Mouse (Mus musculus) intestine, postnatal 0 days (tissue): ENCODE results near the gene Igfbp4. TPM values are rescaled to one million over a fixed set of nuclear protein-coding genes. Genes with fewer than 3 reads are reported as not detected.

Experiments used
- ATAC-seq: fragments of 200-750 bp; cut with Nextera tagmentation; 2 replicates; pipeline ENCODE4 v1.8.0; 2017; ENCODE audit warnings: mild to moderate bottlenecking, moderate TSS enrichment, moderate library complexity
- H3K27ac ChIP-seq: fragments of 300-500 bp; sonication (generic); 2 replicates; pipeline ENCODE4 v1.5.1; 2014; ENCODE audit warnings: mild to moderate bottlenecking, low read depth, low read length, moderate library complexity
- H3K27me3 ChIP-seq: fragments of 300-500 bp; sonication (generic); replicated peaks from 2 replicates; pipeline ENCODE4 v1.6.1; 2014; ENCODE audit warnings: low read length, mixed read lengths; ENCODE audit not compliant: control insufficient read depth, insufficient read depth
- H3K36me3 ChIP-seq: fragments of 300-500 bp; sonication (generic); 2 replicates; pipeline ENCODE4 v1.6.1; 2014; ENCODE audit warnings: mild to moderate bottlenecking, moderate library complexity; ENCODE audit not compliant: control insufficient read depth, insufficient read depth
- H3K4me1 ChIP-seq: fragments of 300-500 bp; sonication (generic); replicated peaks from 2 replicates; pipeline ENCODE4 v1.6.1; 2014; ENCODE audit warnings: antibody characterized with exemption, low read length, mixed read lengths; ENCODE audit not compliant: control insufficient read depth, insufficient read depth
- H3K4me2 ChIP-seq: fragments of 300-500 bp; sonication (generic); replicated peaks from 2 replicates; pipeline ENCODE4 v1.6.1; 2014; ENCODE audit warnings: low read depth, mild to moderate bottlenecking, moderate library complexity
- H3K4me3 ChIP-seq: fragments of 300-500 bp; sonication (generic); 2 replicates; pipeline ENCODE4 v1.5.1; 2014; ENCODE audit warnings: low read depth, low read length
- H3K9ac ChIP-seq: fragments of 300-500 bp; sonication (generic); 2 replicates; pipeline ENCODE4 v1.6.1; 2014; ENCODE audit warnings: mild to moderate bottlenecking, low read depth, low read length
- H3K9me3 ChIP-seq: fragments of 300-500 bp; sonication (generic); 2 replicates; pipeline ENCODE4 v1.6.1; 2016; ENCODE audit warnings: mixed run types; ENCODE audit not compliant: control insufficient read depth
- CTCF ChIP-seq: sonication (generic); IDR thresholded peaks from 2 replicates; pipeline ENCODE4 v1.5.1; 2016; ENCODE audit warnings: low read depth, mild to moderate bottlenecking, control low read depth, antibody characterized with exemption, moderate library complexity
- WGBS: fragments of 180-500 bp; shearing (Covaris S2); extraction: QIAGEN DNeasy Blood & Tissue Kit; methylation state at CpG from one replicate; pipeline ENCODE4 v1.1.7; 2014; 5-methylcytosine and 5-hydroxymethylcytosine counted together
- polyA plus RNA-seq: library from polyadenylated mRNA; unstranded; fragments of >200 nt; fragmentation: Nextera tagmentation; extraction: Ambion mirVana; gene quantifications from 2 replicates; pipeline ENCODE4 v1.2.1, GENCODE M21; 2015

The Igfbp4 gene
- polyA plus RNA-seq, 1 experiment from 2014 or later: 174 TPM

DNA sequence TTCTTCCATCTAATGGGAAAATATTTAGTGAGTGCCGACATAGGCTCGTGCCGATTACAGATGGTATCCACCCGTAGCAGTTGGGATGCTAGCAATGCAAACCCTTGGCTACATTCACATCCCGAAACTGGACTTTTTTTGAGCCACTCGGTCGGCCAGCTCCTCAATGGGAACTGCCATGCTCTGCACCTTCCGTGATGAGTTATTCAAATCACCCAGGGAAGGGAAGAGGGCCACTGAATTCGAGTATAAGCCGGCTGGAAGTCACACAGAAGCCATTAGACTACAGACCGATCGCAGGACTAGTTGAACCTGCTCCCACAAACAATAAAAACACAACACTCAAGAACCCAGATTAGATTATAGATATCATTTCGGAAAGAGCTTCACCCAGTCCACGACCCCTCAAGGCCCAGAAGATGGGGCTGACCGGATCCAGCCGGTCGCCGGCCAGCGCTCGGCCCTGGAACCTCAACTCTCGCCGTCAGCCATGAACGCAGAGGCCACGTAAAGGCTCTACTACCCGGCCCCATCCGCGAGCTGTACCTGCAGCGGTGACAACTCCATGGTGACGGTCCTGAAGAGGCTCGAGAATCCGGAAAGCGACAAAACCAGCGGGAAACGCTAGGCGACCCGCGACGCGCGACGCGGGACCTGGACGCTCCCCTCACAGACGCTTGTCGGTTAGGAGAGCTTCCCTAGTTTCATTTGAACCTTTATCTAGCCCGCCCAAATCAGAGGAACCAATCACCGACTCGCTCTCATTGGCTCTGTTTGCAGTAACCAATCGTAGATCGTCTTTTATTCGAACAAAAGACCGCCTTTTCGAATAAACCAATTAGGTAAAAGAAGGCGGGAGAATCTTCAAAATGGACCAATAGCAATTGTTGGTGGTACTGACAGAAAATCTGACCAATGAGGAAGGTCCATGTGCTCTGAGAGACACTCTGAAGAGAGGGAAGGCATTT, 17.3 kb upstream of the Igfbp4 start, which contains the start of gene Top2a:
TSS of gene Top2a (minus strand) at position 690 of the 968 bp plus-strand sequence.
- no peaks in the 10 kb centered on the region for H3K9me3 ChIP-seq
- TF ChIP-seq CTCF: no peak
- peak within 1 kb of the TSS; percentile 72 for H3K4me2 ChIP-seq
- H3K4me3 ChIP-seq: peak within 1 kb of the TSS; percentile 71
- H3K4me1 ChIP-seq: no peaks in the 10 kb centered on the region
- H3K27ac ChIP-seq: 0 out of 2 replicates have a peak within 1 kb of the TSS, but pooled peaks have one; percentile 5
- ATAC-seq: peak; percentile 94
- peaks cover 5% of the 10 kb centered on the region; the same call in 1 of the 2 replicates for H3K36me3 ChIP-seq
- H3K27me3 ChIP-seq: no peaks in the 10 kb centered on the region
- WGBS: under 1% methylated on average over 54 of the region's 54 CpGs
- H3K9ac ChIP-seq: peak within 1 kb of the TSS; percentile 63

DNA sequence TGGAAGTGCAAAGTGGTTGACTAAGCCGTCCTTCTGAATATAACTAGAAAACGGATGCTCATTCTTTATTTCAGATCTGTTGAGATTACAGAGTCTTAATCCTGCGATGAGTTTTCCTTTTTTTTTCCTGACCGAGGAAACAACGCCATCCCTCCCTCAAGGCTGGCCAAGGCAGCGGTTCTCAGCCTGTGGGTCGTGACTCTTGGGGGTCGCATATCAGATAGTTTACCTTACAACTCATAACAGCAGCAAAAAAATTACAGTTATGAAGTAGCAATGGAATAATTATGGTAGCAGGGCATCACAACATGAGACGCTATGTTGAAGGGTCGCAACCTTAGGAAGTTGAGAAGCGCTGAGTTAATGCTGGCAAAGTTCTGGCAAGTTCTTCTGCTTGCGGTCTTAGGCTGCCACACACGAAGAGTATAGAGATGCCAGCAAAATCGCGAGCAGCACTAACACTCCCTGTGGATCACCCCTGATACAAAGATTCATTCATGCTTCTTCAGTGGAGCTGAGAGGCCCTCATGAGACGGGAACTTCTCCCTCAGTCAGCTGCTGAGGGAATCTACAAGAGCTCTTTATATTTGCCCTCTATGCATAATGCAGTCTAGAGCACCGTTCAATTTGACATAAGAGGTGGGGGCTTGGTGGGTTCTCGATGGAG, 16.4 kb upstream of the Igfbp4 start:
- WGBS: 39% methylated on average over 18 of the region's 18 CpGs
- H3K27me3 ChIP-seq: no peaks in the 10 kb centered on the region
- H3K4me1 ChIP-seq: no peaks in the 10 kb centered on the region
- H3K4me2 ChIP-seq: peak overlapping the region; percentile 67
- H3K27ac ChIP-seq: no peak overlapping the region
- ATAC-seq: no peak
- no peak for TF ChIP-seq CTCF
- H3K4me3 ChIP-seq: peak overlapping the region; percentile 71
- H3K36me3 ChIP-seq: peaks cover 5% of the 10 kb centered on the region; the same call in 1 of the 2 replicates
- peak overlapping the region; percentile 34; the same call in 1 of the 2 replicates for H3K9ac ChIP-seq
- H3K9me3 ChIP-seq: no peaks in the 10 kb centered on the region

DNA sequence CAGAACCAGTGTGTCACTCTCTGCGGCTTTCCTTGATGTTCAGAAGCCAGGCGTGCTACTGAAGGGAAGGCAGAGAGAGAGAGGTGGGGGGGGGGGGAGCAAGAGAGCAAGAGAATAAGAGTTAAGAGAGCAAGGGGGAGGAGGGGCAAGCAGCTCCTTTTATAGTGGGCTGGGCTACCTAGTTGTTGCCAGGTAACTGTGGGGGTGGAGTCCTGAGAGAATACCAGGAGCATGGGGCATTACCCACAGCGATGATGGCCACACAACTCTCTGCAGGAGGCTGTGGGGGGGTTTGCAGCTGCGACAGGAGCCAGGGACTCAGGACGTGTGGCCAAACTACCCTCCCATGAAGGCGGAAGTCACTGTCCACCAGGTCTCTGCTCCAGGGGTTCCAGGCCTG, 15.2 kb upstream of the Igfbp4 start:
- no peaks in the 10 kb centered on the region for H3K27me3 ChIP-seq
- H3K4me1 ChIP-seq: no peaks in the 10 kb centered on the region
- H3K36me3 ChIP-seq: no peaks in the 10 kb centered on the region
- TF ChIP-seq CTCF: no peak
- H3K9me3 ChIP-seq: no peaks in the 10 kb centered on the region
- H3K4me2 ChIP-seq: no peak overlapping the region
- H3K27ac ChIP-seq: no peak overlapping the region
- WGBS: 85% methylated on average over 6 of the region's 6 CpGs
- ATAC-seq: no peak
- no peak overlapping the region for H3K4me3 ChIP-seq
- H3K9ac ChIP-seq: no peak overlapping the region

DNA sequence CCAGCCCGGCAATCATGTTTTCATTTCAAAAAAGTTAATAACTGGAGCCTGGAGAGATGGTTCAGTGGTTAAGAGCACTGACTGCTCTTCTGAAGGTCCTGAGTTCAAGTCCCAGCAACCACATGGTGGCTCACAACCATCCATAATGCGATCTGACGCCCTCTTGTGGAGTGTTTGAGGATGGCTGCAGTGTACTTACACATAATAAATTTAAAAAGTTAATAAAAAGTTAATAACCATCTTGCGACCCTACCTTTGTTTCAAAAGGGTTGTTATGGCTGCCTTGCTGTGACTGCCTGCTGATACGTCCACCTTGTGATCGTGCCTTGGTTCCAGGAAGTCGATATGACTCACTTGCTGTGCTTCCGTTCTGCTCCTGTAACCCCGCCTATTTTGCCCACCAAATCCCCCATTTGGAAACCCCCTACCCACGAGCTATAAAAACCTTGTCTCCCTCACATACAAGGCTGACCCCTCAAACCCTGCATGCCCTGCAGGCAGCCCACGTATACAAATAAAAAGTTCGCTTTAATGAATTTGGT, 14.1 kb upstream of the Igfbp4 start:
- H3K4me1 ChIP-seq: no peaks in the 10 kb centered on the region
- ATAC-seq: no peak
- 82% methylated on average over 12 of the region's 12 CpGs for WGBS

DNA sequence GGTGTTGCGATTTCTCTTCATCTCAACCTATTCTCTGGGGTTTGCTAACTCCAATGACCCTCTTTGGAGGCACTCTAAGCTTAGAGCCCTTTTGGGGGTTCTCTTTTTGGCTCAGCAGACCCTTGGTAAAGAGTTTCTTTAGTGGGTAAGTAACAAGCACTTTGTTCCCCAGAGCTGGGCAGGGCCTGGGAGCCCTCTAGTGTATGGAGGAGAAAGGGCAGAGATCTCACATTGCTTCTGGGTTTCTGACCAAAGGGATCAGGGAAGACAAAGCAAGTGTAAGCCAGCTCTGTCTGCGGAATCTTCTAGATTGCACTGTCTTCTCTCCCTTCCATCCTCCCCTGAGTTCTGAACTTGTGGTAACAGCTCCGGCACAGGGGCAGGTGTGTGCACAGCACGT, 5.7 kb upstream of the Igfbp4 start:
- WGBS: 63% methylated on average over 4 of the region's 4 CpGs

More for the DNA sequence above, 14.1 kb upstream of the Igfbp4 start:
- Histone ChIP-seq H3K36me3 (no peaks in the 10 kb centered on the region), H3K9me3 (no peaks in the 10 kb centered on the region), H3K9ac (no peak overlapping the region), H3K4me2 (no peak overlapping the region), H3K27ac (no peak overlapping the region), H3K27me3 (no peaks in the 10 kb centered on the region), H3K4me3 (no peak overlapping the region)
- TF ChIP-seq CTCF: no peak

DNA sequence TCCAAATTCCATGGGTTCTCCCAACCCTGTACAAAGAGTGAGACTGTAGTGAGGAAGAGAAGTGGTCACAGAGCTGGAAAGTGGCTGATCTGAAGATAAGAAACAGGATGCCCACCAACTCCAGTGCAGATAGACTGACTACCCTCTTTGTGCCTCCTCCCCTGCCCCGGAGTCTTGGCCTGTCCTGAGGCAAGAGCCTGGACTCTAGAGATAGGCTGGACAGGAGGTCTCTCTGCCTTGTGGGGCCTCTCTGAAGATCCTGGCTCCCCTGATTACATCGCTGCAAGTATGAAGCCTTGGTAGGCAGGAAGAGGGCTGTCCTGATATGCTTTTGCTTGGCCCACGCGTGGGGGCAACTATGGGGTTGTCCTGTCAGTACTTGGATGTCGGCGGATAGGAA, 4.8 kb upstream of the Igfbp4 start:
- Histone ChIP-seq H3K27me3 (no peaks in the 10 kb centered on the region), H3K9me3 (no peaks in the 10 kb centered on the region), H3K36me3 (no peaks in the 10 kb centered on the region), H3K4me3 (no peak overlapping the region), H3K4me2 (no peak overlapping the region), H3K4me1 (0 out of 2 replicates have a peak, but pooled peaks cover 7% of the 10 kb centered on the region), H3K9ac (no peak overlapping the region), H3K27ac (no peak overlapping the region)
- no peak for TF ChIP-seq CTCF
- ATAC-seq: no peak
- WGBS: 77% methylated on average over 6 of the region's 6 CpGs

More for the DNA sequence above, 5.7 kb upstream of the Igfbp4 start:
- peak; percentile 67 for TF ChIP-seq CTCF
- Histone ChIP-seq H3K9ac (no peak overlapping the region), H3K4me1 (0 out of 2 replicates have a peak, but pooled peaks cover 4% of the 10 kb centered on the region), H3K9me3 (no peaks in the 10 kb centered on the region), H3K27me3 (no peaks in the 10 kb centered on the region), H3K36me3 (no peaks in the 10 kb centered on the region), H3K4me2 (no peak overlapping the region), H3K4me3 (no peak overlapping the region), H3K27ac (no peak overlapping the region)
- no peak for ATAC-seq
